Mouse (Mus musculus): ENCODE measurements at regions not wholly inside any gene's neighbourhood (a gene's known extent, or its start where the extent isn't known, plus 50 kb on each side); places are given as distances from the start of the nearest gene placed in this dataset.

DNA sequence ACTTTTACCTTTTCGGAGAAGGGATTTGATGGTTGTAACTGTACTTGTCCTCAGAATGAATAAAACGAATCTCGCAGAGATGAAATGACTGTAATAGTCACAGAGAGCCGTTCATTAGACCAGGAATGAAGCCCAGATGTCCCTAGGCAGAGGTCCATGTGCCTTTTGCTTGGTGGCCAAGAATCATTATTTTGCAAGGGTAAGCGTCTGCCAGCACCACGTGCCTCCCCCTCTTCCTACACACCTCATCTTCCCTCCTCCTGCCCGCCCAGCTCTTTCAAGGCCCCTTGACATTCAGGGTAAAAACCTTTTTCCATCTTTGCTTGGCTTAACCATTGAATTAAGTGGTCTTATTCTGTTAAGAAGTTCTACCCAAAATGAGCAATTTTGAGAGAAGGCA, 161.1 kb upstream of the Rad23b start:
- no peak for DNase-seq (ENCODE audit: low spot score)
- 84% methylated on average over 7 of the region's 7 CpGs for WGBS
- ATAC-seq (ENCODE audit: low FRiP score): no peak
- TF ChIP-seq CTCF (IDR thresholded peaks at IDR 0.05): no peak
- no peaks in the 10 kb centered on the region for H3K4me1 ChIP-seq (ENCODE audit: insufficient read depth, low read length)
- H3K36me3 ChIP-seq (ENCODE audit: insufficient read depth, low read length): no peaks in the 10 kb centered on the region
- no peak overlapping the region for H3K4me3 ChIP-seq (ENCODE audit: low read depth, low read length)
- H3K27me3 ChIP-seq (ENCODE audit: insufficient read depth, low read length): no peaks in the 10 kb centered on the region
- no peak overlapping the region for H3K9ac ChIP-seq (replicated peaks; ENCODE audit: low read length, poor library complexity, severe bottlenecking)
- H3K27ac ChIP-seq (ENCODE audit: low read depth, low read length): no peak overlapping the region
- H3K4me2 ChIP-seq (ENCODE audit: low read depth, low read length, poor library complexity, severe bottlenecking): no peak overlapping the region
- no peaks in the 10 kb centered on the region for H3K9me3 ChIP-seq (ENCODE audit: low read length)

DNA sequence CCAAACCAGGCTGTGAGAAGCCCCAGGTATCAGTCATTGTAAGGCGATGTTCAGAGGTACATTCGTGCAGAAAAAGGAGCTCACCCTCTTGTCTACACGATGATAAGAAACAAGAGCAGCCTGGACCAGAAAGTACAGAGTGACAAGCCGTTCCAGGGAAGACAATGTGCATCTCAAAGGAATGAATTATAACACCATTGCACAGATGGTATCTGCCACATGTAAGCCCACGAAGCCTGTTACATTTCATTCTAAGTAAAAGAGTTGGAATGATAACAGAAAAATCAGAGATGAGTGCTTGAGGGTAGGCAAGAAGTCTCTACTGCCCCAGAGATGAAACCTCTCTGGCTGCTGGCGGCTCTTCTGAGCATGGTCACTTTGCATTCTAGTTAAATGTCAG, 159.3 kb upstream of the Rad23b start:
- no peaks in the 10 kb centered on the region for H3K4me1 ChIP-seq (ENCODE audit: insufficient read depth, low read length)
- 84% methylated on average over 6 of the region's 6 CpGs for WGBS
- H3K9ac ChIP-seq (replicated peaks; ENCODE audit: low read length, poor library complexity, severe bottlenecking): no peak overlapping the region
- H3K4me3 ChIP-seq (ENCODE audit: low read depth, low read length): no peak overlapping the region
- no peaks in the 10 kb centered on the region for H3K9me3 ChIP-seq (ENCODE audit: low read length)
- no peak for TF ChIP-seq CTCF (IDR thresholded peaks at IDR 0.05)
- H3K36me3 ChIP-seq (ENCODE audit: insufficient read depth, low read length): no peaks in the 10 kb centered on the region
- H3K27me3 ChIP-seq (ENCODE audit: insufficient read depth, low read length): no peaks in the 10 kb centered on the region
- no peak for ATAC-seq (ENCODE audit: low FRiP score)
- H3K4me2 ChIP-seq (ENCODE audit: low read depth, low read length, poor library complexity, severe bottlenecking): no peak overlapping the region
- H3K27ac ChIP-seq (ENCODE audit: low read depth, low read length): no peak overlapping the region
- no peak for DNase-seq (ENCODE audit: low spot score)

DNA sequence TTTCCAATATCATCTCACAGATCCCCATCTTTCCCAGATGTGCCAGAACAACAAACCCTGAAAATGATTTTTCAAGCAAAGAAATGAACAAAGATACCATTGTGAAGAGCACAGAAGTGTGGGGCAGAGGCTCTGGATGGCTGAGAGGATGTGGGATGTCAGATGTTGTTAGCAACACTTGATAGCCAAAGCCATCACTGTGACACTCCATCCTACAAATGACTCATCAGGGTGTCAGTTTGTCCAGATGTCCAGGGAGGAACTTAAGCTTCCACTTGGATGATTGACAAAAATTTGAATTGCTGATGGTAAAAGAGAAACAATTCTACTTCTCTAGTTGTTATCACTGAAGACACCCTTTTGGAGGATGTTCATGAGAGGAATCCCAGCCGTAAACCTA, 155.8 kb upstream of the Rad23b start:
- no peaks in the 10 kb centered on the region for H3K4me1 ChIP-seq (ENCODE audit: insufficient read depth, low read length)

DNA sequence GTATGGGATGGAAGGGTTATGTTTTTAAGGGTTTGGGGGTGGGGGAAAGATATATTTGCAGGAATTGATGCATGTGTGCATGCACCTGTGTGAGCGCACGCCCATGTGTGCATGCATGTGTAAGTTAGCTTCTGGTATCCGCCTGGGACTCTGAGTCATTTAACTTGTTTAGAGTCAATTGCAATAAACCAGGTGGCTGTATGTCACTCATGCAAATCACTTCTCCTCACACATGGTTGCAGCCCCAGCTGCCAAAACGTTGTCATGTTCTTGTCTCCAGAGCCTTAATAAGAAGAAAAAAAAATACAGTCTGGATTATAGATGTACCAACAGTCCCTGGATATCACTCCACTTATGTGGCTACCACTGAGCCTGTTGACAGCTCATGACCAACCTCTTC, 155.3 kb upstream of the Rad23b start:
- Histone ChIP-seq H3K27me3 (ENCODE audit: insufficient read depth, low read length) (no peaks in the 10 kb centered on the region), H3K4me1 (ENCODE audit: insufficient read depth, low read length) (no peaks in the 10 kb centered on the region), H3K9me3 (ENCODE audit: low read length) (no peaks in the 10 kb centered on the region), H3K9ac (replicated peaks; ENCODE audit: low read length, poor library complexity, severe bottlenecking) (no peak overlapping the region), H3K4me3 (ENCODE audit: low read depth, low read length) (no peak overlapping the region), H3K36me3 (ENCODE audit: insufficient read depth, low read length) (no peaks in the 10 kb centered on the region), H3K27ac (ENCODE audit: low read depth, low read length) (no peak overlapping the region), H3K4me2 (ENCODE audit: low read depth, low read length, poor library complexity, severe bottlenecking) (no peak overlapping the region)
- ATAC-seq (ENCODE audit: low FRiP score) (no peak), DNase-seq (ENCODE audit: low spot score) (no peak)
- no peak for TF ChIP-seq CTCF (IDR thresholded peaks at IDR 0.05)
- WGBS: 89% methylated on average over 4 of the region's 4 CpGs

More for the DNA sequence above, 155.8 kb upstream of the Rad23b start:
- 100% methylated on average over 1 of the region's 1 CpGs for WGBS
- Histone ChIP-seq H3K4me2 (ENCODE audit: low read depth, low read length, poor library complexity, severe bottlenecking) (no peak overlapping the region), H3K4me3 (ENCODE audit: low read depth, low read length) (no peak overlapping the region), H3K9me3 (ENCODE audit: low read length) (no peaks in the 10 kb centered on the region), H3K27ac (ENCODE audit: low read depth, low read length) (no peak overlapping the region), H3K9ac (replicated peaks; ENCODE audit: low read length, poor library complexity, severe bottlenecking) (no peak overlapping the region), H3K27me3 (ENCODE audit: insufficient read depth, low read length) (no peaks in the 10 kb centered on the region), H3K36me3 (ENCODE audit: insufficient read depth, low read length) (no peaks in the 10 kb centered on the region)
- no peak for TF ChIP-seq CTCF (IDR thresholded peaks at IDR 0.05)
- ATAC-seq (ENCODE audit: low FRiP score) (no peak), DNase-seq (ENCODE audit: low spot score) (no peak)

DNA sequence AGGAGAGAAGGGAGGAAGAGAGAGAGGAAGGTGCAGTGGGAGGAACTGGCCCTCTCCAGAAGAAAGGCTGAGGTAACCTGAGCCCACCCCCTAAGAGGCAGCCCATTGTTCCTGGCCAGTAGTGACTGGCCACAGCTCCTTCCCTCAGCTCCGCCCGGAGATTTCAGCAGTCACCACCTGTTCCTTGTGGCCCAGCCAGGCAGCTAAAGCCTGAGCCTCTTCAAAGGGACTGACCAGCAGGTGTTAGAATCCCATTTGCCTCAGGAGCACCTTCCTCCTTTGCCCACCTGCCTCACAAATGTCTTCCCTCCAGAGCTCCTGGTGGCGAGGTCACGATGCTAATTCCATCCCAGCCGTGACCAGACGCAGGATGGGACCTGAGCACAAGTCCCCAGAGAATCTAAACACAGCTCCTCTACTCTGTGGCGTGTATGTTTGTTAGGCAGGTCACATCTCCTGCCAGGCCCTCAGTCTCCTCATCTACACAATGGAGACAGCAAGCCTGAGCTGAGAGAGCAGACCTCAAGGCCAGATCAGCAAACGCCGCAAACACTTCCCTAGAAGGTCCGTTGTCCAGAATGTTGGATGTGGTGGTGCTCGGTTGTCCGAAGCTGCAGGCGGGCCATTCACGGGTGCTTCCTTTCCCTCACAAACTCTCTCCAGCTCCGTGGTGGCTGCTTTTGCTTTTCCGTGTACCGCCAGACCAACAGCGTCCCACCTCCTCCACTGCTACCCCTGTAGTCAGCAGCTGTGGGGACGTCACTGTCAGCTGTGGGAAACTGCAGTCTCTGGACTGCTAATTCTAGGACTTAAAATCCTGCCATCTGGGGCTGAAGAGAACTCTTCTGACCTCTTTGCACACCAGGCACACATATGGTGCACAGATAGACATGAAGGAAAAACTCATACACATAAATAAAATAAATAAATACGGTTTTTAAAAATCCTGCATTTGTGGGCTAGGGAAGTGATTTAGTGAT, 145.8 kb upstream of the Rad23b start:
- H3K27me3 ChIP-seq (ENCODE audit: insufficient read depth, low read length): no peaks in the 10 kb centered on the region
- no peaks in the 10 kb centered on the region for H3K9me3 ChIP-seq (ENCODE audit: low read length)
- no peak overlapping the region for H3K4me2 ChIP-seq (ENCODE audit: low read depth, low read length, poor library complexity, severe bottlenecking)
- H3K27ac ChIP-seq (ENCODE audit: low read depth, low read length): no peak overlapping the region
- 0 out of 2 replicates have a peak, but pooled peaks cover 9% of the 10 kb centered on the region for H3K4me1 ChIP-seq (ENCODE audit: insufficient read depth, low read length)
- ATAC-seq (ENCODE audit: low FRiP score) (no peak), DNase-seq (ENCODE audit: low spot score) (no peak)
- no peak overlapping the region for H3K4me3 ChIP-seq (ENCODE audit: low read depth, low read length)
- WGBS: 53% methylated on average over 20 of the region's 20 CpGs
- H3K36me3 ChIP-seq (ENCODE audit: insufficient read depth, low read length): no peaks in the 10 kb centered on the region
- TF ChIP-seq CTCF (IDR thresholded peaks at IDR 0.05): no peak
- H3K9ac ChIP-seq (replicated peaks; ENCODE audit: low read length, poor library complexity, severe bottlenecking): no peak overlapping the region

DNA sequence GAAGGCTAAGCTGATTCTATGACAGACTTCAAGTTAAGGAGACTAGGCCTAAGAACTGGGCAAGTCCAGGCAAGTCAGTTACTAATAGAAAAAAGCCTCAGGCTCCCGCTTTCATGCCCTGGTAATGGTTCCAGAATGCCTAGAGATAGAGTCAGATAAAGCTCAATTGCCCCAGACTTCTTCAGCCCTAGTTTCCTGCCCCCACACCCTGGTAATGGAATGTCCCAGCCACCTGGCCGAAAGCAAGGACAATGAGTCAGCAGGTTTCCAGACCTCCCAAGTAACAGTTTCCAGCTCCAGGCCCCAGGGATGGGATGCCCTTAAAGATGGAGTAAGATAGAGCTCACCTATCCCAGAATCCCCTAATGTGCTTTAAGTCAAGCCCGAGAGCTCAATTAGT, 143.6 kb upstream of the Rad23b start:
- H3K4me1 ChIP-seq (ENCODE audit: insufficient read depth, low read length): 0 out of 2 replicates have a peak, but pooled peaks cover 9% of the 10 kb centered on the region
- no peaks in the 10 kb centered on the region for H3K36me3 ChIP-seq (ENCODE audit: insufficient read depth, low read length)
- no peak overlapping the region for H3K4me2 ChIP-seq (ENCODE audit: low read depth, low read length, poor library complexity, severe bottlenecking)
- ATAC-seq (ENCODE audit: low FRiP score): no peak
- H3K9ac ChIP-seq (replicated peaks; ENCODE audit: low read length, poor library complexity, severe bottlenecking): no peak overlapping the region
- H3K27ac ChIP-seq (ENCODE audit: low read depth, low read length): no peak overlapping the region
- no peak for TF ChIP-seq CTCF (IDR thresholded peaks at IDR 0.05)
- 91% methylated on average over 3 of the region's 3 CpGs for WGBS
- no peak overlapping the region for H3K4me3 ChIP-seq (ENCODE audit: low read depth, low read length)
- H3K9me3 ChIP-seq (ENCODE audit: low read length): no peaks in the 10 kb centered on the region
- no peaks in the 10 kb centered on the region for H3K27me3 ChIP-seq (ENCODE audit: insufficient read depth, low read length)
- no peak for DNase-seq (ENCODE audit: low spot score)

Measured in midbrain, postnatal 0 days (tissue).